Mouse (Mus musculus) small intestine, adult 2 months (tissue): ENCODE data around the gene Il31. TPM values are rescaled to one million over a fixed set of nuclear protein-coding genes. Genes with fewer than 3 reads are reported as not detected.
"Not testable (repeated sequence)": the region's sequence is repeated elsewhere in the genome, so short reads cannot be mapped to it uniquely, and the experiment has no call there.

ENCODE experiments used
- H3K27ac ChIP-seq: fragments of 200-500 bp; 2 replicates; pipeline ENCODE4 v1.5.1; 2012; ENCODE audit warnings: low read depth, low read length, control low read depth, inconsistent platforms; ENCODE audit not compliant: insufficient read depth
- H3K27me3 ChIP-seq: fragments of 200-500 bp; 2 replicates; pipeline ENCODE4 v1.6.1; 2012; ENCODE audit warnings: mild to moderate bottlenecking, moderate library complexity, low read length, inconsistent platforms; ENCODE audit not compliant: control insufficient read depth, insufficient read depth
- H3K36me3 ChIP-seq: fragments of 200-500 bp; 2 replicates; pipeline ENCODE4 v1.6.1; 2012; ENCODE audit warnings: mild to moderate bottlenecking, low read length, control low read depth, inconsistent platforms; ENCODE audit not compliant: control insufficient read depth, insufficient read depth
- H3K4me1 ChIP-seq: fragments of 200-500 bp; 2 replicates; pipeline ENCODE4 v1.6.1; 2012; ENCODE audit warnings: low read length, inconsistent platforms, mixed read lengths; ENCODE audit not compliant: control insufficient read depth, insufficient read depth, insufficient read length
- H3K4me3 ChIP-seq: fragments of 200-500 bp; 2 replicates; pipeline ENCODE4 v1.5.1; 2012; ENCODE audit warnings: low read depth, mild to moderate bottlenecking, control low read depth, inconsistent platforms, low read length, moderate library complexity
- CTCF ChIP-seq: fragments of 200-500 bp; IDR thresholded peaks from 2 replicates; pipeline ENCODE4 v1.5.1; 2012; ENCODE audit warnings: low read depth, mild to moderate bottlenecking, control low read depth, inconsistent platforms, low read length, moderate library complexity, mixed read lengths; ENCODE audit not compliant: insufficient replicate concordance, insufficient read length; ENCODE audit errors: extremely low read depth
- POLR2A ChIP-seq: fragments of 200-500 bp; IDR thresholded peaks from 2 replicates; pipeline ENCODE4 v1.6.1; 2012; ENCODE audit warnings: low read depth, mild to moderate bottlenecking, control low read depth, inconsistent platforms, low read length, moderate library complexity
- WGBS: fragments of 180-500 bp; shearing (Covaris S2); methylation state at CpG from one replicate; pipeline ENCODE4 v1.1.7; 2018; 5-methylcytosine and 5-hydroxymethylcytosine counted together
- polyA plus RNA-seq: library from polyadenylated mRNA; depleted of rRNA; stranded (reverse); fragments of >200 nt; gene quantifications from 2 replicates; pipeline ENCODE4 v1.2.3, GENCODE M21; 2012

The Il31 gene
- polyA plus RNA-seq, 1 experiment: not detected

- under 1% methylated on average over 82 of the region's 82 CpGs for WGBS
- Histone ChIP-seq H3K27me3 (no peaks in the 10 kb centered on the region), H3K4me3 (peak within 1 kb of the TSS; percentile 97), H3K36me3 (0 out of 2 replicates have a peak, but pooled peaks cover 4% of the 10 kb centered on the region), H3K27ac (no peak within 1 kb of the TSS), H3K4me1 (peaks cover 3% of the 10 kb centered on the region)
- TF ChIP-seq CTCF (no peak), POLR2A (peak; percentile 96)
These were observed 34.6 kb upstream of the Il31 start, which contains the start of gene Diablo for GRCm38 (mm10) chr5:123523692-123524392. TSS of gene Diablo (minus strand) at chr5:123524176.

- Histone ChIP-seq H3K27me3 (no peaks in the 10 kb centered on the region), H3K36me3 (peaks cover 10% of the 10 kb centered on the region), H3K27ac (no peak overlapping the region), H3K4me3 (no peak overlapping the region), H3K4me1 (peaks cover 3% of the 10 kb centered on the region)
- 97% methylated on average over 1 of the region's 1 CpGs for WGBS
- TF ChIP-seq POLR2A (no peak), CTCF (no peak)
These were observed 32.9 kb upstream of the Il31 start for GRCm38 (mm10) chr5:123522166-123522565.

- Histone ChIP-seq H3K27me3 (no peaks in the 10 kb centered on the region), H3K27ac (no peak overlapping the region), H3K4me3 (no peak overlapping the region), H3K36me3 (peaks cover 15% of the 10 kb centered on the region), H3K4me1 (peaks cover 3% of the 10 kb centered on the region)
- WGBS: 81% methylated on average over 1 of the region's 1 CpGs
- TF ChIP-seq POLR2A: no peak
These were observed 32.3 kb upstream of the Il31 start for GRCm38 (mm10) chr5:123521621-123522020.

GRCm38 (mm10) chr5:123520666-123521065 lies 31.4 kb upstream of the Il31 start:
- H3K27ac ChIP-seq: no peak overlapping the region
- no peaks in the 10 kb centered on the region for H3K27me3 ChIP-seq
- H3K4me3 ChIP-seq: no peak overlapping the region
- H3K36me3 ChIP-seq: peaks cover 22% of the 10 kb centered on the region
- TF ChIP-seq CTCF (no peak), POLR2A (no peak)
- H3K4me1 ChIP-seq: peaks cover 3% of the 10 kb centered on the region
- WGBS: 91% methylated on average over 9 of the region's 9 CpGs

- Histone ChIP-seq H3K4me1 (no peaks in the 10 kb centered on the region), H3K27ac (no peak overlapping the region), H3K4me3 (no peak overlapping the region), H3K36me3 (peaks cover 23% of the 10 kb centered on the region), H3K27me3 (no peaks in the 10 kb centered on the region)
- no peak for TF ChIP-seq POLR2A
- no peak for TF ChIP-seq CTCF
- 95% methylated on average over 5 of the region's 5 CpGs for WGBS
These were observed 25.6 kb upstream of the Il31 start for GRCm38 (mm10) chr5:123514871-123515270.

GRCm38 (mm10) chr5:123512102-123512501 lies 22.8 kb upstream of the Il31 start:
- H3K27ac ChIP-seq: no peak overlapping the region
- peaks cover 14% of the 10 kb centered on the region for H3K36me3 ChIP-seq
- TF ChIP-seq CTCF (no peak), POLR2A (no peak)
- no peak overlapping the region for H3K4me3 ChIP-seq
- H3K4me1 ChIP-seq: peaks cover 9% of the 10 kb centered on the region
- peaks cover 17% of the 10 kb centered on the region for H3K27me3 ChIP-seq
- WGBS: 52% methylated on average over 3 of the region's 3 CpGs

GRCm38 (mm10) chr5:123511426-123511825 lies 22.1 kb upstream of the Il31 start:
- WGBS: 81% methylated on average over 3 of the region's 3 CpGs
- H3K27ac ChIP-seq: not testable (repeated sequence)

GRCm38 (mm10) chr5:123510160-123510559 lies 20.9 kb upstream of the Il31 start, which contains the start of gene B3gnt4:
TSS of gene B3gnt4 (plus strand) at chr5:123510460.
- WGBS: 85% methylated on average over 5 of the region's 5 CpGs
- Histone ChIP-seq H3K4me1 (peaks cover 9% of the 10 kb centered on the region), H3K4me3 (no peak within 1 kb of the TSS), H3K27ac (no peak within 1 kb of the TSS), H3K27me3 (peaks cover 23% of the 10 kb centered on the region), H3K36me3 (peaks cover under 1% of the 10 kb centered on the region; the same call in 1 of the 2 replicates)
- TF ChIP-seq CTCF: no peak
- no peak for TF ChIP-seq POLR2A

More at GRCm38 (mm10) chr5:123511426-123511825, 22.1 kb upstream of the Il31 start:
- H3K4me3 ChIP-seq, H3K36me3 ChIP-seq, H3K4me1 ChIP-seq: not testable (repeated sequence)
- H3K27me3 ChIP-seq: peaks cover 23% of the 10 kb centered on the region
